Mouse (Mus musculus) lung, adult 18-20 months (tissue): ENCODE data around the gene Zyx.

Source experiments
- DNase-seq, 2 experiments: peaks; one replicate each; pipeline ENCODE4 v3.0.0; 2022; ENCODE audit warnings: mixed read lengths in 2 of 2

Zyx gene

DNA sequence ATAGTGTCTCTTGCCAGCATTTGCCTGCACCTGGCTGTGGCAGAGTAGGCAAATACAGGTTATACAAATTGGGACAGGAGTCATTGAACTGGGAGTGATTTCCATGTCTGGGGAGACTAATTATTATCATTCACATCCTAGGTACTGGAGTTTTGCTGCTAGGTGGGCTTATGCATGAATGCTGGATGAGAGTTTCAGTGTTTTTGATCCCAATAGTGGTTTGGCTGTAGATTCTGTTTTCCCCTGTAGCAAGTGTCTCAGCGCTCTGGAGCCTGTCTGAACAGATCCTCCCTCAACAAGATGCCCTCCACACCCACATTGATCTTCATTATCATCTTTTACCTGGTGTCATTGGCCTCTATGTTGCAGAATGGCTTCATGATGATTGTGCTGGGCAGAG, 50.5 kb downstream of the Zyx start, which contains the start of gene Tas2r143:
Gene Tas2r143 (plus strand): TSS at position 301 of the 400 bp plus-strand sequence.
- no peak for DNase-seq

GRCm38 (mm10) chr6:42405134-42405533, 55.7 kb downstream of the Zyx start, which contains the start of gene Tas2r135:
Tas2r135 (plus strand) TSS chr6:42405434.
- DNase-seq, result no peak
